Mouse (Mus musculus): ENCODE measurements around the gene Cyp4f13.

The Cyp4f13 gene

DNA sequence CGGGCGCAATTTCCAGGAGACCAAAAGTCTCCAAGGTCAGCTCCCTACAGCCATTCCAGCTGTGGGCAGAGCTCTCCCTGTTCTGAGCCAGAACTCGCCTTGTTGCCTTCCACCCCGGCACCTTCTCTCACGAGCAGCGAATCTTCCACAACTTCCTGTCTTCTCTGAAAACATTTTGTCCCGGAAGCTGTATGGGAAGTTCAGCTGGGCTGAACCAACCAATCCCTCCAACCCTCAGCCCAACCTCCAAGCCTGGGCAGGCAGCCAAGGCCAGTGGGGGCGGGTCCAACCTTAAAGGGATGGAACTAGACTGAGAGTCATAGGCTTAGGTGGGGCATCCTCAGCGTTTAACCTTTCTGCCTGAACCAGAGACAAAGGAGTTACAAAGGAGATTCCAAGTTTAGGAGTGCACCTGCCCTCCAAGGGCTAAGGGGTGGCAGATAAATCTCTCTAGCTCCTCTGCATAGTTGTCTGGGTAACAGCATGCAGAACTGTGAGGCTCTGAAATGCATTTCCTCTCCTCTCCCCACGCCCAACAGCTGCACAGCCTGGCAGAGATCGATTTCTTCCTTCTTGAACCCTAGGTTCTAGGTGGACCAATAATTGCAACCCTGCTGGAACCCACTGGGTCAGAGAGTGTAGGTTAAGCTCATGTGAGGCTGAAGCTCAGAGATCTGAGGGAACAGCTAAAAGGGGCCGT is at the start of gene Cyp4f13:
Gene Cyp4f13, minus strand, starts transcription at position 188 of the 700 bp plus-strand sequence.
- in situ Hi-C loops (cut with MboI; ENCODE audit: unreplicated experiment in 2 of 2): no loop called here

DNA sequence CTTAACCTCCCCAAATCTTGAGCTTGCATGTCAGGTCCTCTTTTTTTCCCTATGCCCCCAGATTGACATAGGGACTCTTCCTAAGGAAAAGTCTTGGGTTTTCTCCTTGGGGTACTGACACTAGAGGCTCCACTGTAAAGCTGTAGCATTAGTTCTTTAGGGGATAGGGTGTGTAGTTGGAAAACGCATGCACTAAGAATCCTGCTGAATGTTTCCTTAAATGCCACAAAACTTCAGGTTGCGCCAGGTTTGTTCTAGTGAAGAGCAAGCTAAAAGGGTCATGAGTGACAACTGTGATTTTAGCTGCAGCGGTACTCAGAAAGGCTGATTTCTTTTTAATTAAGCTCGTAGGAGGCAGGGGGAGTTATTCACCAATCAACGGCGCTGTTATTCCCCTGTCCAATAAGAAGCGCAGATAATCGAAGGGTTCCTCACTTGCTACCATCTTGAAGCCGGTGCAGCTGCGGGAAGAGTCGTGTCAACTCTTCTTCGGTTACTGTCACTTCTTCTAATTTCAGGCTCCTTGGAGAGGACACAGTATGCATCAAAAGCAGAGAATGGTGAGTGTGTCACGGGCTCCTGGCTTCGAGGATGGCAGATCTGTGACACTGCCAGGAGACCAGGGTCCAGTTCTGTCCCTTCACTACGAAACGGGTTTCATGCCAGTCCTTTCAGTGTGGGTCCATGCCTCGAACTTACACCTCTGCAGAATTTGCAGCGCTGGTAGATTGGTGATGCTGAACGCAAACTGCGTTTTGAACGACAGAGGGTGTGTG is 45.7 kb upstream of the Cyp4f13 start, which contains the start of gene Zfp952:
Gene Zfp952, plus strand, starts transcription at position 431 of the 776 bp plus-strand sequence.
- in situ Hi-C loops (cut with MboI; ENCODE audit: unreplicated experiment in 2 of 2): no loop called here

DNA sequence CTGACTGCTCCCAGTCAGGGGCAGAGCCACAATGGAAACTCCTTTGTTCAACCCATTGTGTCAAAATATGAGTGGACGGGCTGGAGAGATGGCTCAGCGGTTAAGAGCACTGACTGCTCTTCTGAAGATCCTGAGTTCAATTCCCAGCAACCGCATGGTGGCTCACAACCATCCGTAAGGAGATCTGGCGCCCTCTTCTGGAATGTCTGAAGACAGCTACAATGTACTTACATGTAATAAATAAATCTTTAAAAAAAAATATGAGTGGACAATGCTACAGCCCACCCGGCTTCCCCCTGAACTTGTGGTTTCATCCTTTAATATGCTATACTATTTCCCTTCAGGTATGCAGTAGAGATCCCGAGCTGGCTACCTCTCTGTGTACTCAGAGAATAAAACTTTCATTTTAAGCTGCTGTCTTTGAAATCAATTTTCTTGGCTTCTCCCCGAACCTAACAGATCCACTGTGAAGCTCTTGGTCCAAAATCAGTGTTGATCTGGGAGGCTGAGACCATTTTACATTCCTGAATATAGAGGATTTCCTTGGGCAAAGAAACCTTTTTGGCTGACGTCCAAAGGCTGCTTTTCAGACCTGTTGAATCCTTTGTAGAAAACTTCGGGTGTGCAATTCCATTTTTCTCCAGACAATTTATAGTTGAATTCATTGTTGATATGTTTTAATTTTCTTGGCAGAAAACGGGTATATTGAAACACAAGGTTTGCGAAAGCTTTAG is 44.9 kb upstream of the Cyp4f13 start:
- in situ Hi-C loops (cut with MboI; ENCODE audit: unreplicated experiment in 2 of 2): no loop called here

DNA sequence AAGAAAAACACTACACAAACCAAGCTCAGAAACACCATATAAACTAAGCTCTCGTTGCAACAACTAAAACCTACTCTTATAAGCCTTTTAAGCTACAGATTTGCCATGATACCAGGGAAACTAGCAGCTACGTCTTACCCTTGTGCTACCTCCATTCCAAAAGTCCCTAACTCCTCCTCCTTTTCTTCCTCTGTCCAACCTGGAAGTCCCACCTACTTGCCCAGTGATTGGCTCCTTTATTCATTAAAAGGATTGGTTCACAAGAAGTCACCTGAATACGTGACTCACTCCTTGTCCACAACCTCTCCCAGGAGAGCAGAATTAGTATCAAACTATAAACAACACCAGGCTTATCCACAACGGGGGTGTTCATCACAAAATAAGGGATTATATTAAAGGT is 39.1 kb upstream of the Cyp4f13 start:
- in situ Hi-C loops (cut with MboI; ENCODE audit: unreplicated experiment in 2 of 2): no loop called here

DNA sequence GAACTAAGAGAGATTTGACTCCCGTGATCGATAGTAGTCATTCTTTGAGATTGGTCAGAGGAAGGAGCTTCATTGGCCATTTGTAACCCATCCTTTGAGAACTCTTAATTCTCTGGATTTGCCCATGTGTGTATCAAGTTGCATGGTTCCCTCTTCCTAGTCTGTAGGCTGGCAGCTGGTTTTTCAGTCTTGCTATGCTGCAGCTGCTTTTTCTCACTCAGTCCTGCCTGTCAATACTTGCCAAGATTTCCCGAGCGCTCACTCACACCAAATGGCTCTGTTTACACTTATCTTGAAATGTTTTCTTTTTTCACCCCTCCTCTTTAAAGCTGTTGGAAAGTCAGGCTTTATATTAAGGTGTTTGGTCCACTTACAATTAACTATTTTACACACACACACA is 34.2 kb upstream of the Cyp4f13 start:
- in situ Hi-C loops (cut with MboI; ENCODE audit: unreplicated experiment in 2 of 2): no loop called here

DNA sequence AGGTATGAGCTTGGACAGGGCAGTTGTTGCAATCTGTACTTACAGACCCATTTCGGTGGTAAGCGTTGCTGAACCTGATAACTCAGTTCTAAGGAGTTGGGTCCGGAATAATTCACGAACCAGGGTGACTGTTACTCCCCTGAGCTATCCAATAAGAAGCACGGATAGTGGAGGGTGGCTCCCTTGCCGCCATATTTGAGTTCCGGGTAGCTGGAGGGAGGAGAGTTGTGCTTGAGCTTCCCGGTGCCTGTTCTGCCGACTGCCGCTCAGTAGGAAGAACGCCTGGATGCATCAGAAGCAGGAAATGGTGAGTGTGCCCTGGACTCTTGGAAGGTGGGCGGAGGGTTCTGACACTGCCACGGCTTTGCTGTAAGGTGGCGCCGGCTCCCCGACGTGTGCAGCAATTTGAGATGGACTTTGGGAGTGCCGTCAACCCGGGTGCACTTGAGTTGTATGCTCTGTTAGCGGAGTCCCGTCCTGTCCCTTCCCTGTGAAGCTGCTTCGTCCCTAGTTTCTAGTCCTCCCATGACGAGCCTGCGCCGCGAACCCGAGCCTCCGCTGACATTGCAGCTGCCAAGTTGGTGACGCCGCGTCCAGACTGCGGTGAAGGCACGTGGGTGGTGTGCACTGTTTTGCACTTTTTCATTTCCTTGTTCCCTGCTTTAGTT is 18.6 kb upstream of the Cyp4f13 start, which contains the start of gene Zfp472:
Gene Zfp472, plus strand, starts transcription at position 192 of the 668 bp plus-strand sequence.
- in situ Hi-C loops (cut with MboI; ENCODE audit: unreplicated experiment in 2 of 2): no loop called here

DNA sequence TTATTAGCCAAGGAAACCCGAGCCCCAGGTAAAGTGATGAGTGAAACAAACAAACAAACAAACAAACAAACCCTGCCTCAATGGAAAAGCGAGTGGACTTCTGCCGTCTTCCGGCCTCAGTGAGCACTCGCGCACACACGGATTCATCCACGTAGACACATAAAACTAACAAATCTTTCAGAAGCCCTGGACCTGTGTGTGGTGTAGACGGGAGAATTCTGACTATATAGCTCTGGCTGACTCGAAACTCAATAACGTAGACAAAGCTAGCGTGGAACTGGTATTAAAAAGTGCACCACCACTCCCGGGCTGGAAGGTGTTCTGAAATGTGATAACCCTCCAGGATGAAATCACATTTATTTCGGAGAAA is 18.0 kb upstream of the Cyp4f13 start:
- in situ Hi-C loops (cut with MboI; ENCODE audit: unreplicated experiment in 2 of 2): no loop called here

DNA sequence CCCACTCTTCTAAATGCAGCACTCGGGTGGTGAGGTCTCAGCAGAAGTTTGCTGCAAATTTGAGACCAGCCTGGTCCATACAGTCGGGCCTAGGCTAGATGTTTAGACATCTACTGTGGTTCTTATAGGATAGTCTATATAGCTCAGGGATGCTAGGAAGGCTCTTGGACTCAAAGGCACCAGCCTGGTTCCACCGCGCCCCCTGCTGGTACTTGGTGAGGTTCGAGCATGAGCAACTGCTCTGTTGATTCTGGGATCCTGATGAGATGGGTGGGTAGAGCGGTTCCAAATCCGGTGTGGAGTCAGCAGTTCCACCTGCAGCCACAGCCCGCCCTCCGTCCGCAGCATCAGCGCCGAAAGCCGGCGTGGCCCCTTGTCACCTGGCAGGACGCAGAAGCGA is 4.2 kb upstream of the Cyp4f13 start:
- in situ Hi-C loops (cut with MboI; ENCODE audit: unreplicated experiment in 2 of 2): no loop called here

DNA sequence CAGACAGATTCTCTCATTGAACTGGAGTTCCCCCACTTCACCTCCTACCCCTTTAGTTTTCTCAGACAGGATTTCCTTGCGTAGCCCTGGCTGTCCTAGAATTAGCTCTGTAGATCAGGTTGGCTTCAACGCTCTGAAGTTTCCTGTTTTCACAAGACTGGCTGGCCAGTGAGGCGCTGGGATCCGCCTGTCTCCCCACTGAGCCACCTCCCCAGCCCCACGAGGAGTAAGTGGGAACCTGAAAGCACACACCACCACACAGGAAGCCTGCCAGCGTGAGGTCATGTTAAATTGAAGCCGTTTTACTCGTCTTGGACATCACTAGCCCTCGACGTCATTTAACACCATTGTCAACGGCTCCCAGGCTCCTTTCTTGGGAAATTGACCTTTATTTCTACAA is 3.8 kb upstream of the Cyp4f13 start:
- in situ Hi-C loops (cut with MboI; ENCODE audit: unreplicated experiment in 2 of 2): no loop called here

DNA sequence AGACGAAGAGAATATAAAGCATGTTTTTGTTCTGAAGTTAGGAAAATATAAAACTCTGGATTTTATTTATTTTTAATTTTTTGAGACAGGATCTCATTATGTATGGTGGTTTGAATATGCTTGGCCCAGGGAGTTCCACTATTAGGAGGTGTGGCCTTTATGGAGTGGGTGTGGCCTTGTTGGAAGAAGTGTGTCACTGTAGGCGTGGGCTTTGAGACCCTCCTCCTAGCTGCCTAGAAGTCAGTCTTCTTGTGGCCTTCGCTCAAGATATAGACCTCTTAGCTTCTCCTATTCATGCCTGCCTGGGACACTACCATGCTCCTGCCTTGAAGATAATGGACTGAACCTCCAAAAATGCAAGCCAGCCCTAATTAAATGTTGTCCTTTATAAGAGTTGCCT is 2.9 kb upstream of the Cyp4f13 start:
- in situ Hi-C loops (cut with MboI; ENCODE audit: unreplicated experiment in 2 of 2): no loop called here

DNA sequence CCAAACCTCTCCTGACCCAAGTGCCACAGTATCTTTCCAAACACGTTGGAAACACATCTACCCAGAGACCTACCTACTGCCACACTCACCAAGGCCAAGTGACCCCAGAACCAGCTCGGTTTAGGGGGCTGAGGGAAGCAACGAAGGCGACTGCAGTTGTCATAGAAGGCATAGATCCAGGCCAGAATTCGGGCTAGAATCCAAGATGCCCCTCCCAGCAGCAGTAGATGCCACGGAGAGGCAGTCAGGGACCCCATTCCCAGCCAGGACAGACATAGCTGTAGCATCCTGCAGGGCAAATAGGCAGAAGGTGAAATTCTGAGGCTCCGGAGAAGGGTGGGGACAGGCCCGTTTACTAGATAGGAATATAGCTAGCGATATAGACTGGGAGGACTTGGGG is 486 bp downstream of the Cyp4f13 start:
- in situ Hi-C loops (cut with MboI; ENCODE audit: unreplicated experiment in 2 of 2): no loop called here

DNA sequence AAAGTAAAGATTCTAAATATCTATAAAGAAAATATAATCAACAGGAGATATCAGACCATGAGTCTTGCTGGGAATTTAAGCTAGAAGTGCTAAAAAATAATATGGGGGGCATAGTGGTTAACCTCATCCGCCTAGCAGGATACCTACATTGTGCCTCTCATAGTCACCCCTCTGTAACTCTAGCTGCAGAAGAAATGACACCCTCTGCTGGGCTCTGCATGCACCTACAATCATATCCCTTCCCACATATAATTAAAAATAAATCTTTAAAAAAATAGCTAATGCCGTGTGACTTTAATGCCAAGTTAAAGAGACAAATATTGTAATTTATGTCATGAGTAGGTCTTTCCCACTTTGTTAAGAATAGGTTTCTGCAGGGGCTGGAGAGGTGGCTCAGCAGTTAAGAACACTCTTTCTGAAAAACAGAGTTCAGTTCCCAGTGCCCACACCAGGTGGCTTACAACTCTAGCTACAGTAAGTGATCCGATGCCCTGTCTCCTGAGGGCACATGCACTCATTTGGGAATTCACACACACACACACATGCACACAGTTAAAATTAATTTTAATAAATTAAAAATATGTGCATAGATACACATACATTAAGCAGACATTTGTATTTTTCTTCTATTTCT is 2.7 kb downstream of the Cyp4f13 start:
- in situ Hi-C loops (cut with MboI; ENCODE audit: unreplicated experiment in 2 of 2): no loop called here

DNA sequence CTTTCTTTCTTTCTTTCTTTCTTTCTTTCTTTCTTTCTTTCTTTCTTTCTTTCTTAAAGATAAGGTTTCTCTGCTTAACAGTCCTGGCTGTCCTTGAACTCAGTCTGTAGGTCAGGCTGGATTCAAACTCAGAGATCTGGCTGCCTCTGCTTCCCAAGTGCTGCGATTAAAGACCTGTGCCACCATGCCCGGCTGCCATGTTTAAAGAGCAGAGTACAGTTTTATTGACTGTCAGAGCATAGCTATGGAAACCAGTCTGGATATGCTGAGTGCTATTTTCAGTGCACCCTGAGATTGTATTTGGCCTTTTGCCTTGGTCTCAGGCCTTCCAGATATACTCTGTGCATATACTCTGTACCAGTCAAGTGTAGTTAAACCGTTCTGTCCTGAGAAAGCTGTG is 3.5 kb downstream of the Cyp4f13 start:
- in situ Hi-C loops (cut with MboI; ENCODE audit: unreplicated experiment in 2 of 2): no loop called here

DNA sequence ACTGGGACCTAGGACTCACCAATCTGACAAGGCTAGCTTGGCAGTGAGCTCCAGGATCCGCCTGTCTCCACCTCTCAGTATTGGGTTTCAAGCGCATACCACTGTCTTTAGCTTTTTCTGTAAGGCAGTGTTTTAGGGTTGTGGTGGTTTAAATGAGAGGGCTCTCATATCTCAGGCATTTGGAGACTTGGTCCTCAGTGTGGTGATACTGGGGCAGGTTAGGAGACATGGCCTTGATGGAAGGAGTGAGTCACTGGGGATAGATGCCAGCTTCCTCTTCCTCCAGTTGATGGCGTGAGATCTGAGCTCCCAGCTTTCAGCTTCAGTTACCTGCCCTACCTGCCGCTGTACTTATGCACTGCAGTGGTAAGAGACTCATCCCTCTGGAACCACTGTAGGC is 7.4 kb downstream of the Cyp4f13 start:
- in situ Hi-C loops (cut with MboI; ENCODE audit: unreplicated experiment in 2 of 2): no loop called here

DNA sequence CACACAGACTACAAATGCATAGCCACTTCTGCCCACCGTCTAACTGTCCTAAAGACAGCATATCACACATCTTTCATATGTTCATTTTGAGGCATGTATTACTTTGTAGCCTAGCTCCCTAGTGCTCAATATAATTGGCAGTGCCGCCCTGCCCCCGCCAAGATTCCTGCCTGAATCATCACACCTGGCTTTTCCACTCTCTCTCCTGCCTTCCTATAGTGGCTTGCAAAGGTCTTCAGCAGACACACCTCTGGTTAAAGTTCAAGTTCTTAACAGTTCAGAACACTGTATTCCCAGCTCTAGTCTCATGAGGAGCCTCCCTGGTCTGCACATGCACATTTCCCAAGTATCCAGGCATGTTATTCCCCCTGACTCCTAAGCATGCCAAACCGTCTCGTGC is 19.4 kb downstream of the Cyp4f13 start:
- in situ Hi-C loops (cut with MboI; ENCODE audit: unreplicated experiment in 2 of 2): no loop called here

DNA sequence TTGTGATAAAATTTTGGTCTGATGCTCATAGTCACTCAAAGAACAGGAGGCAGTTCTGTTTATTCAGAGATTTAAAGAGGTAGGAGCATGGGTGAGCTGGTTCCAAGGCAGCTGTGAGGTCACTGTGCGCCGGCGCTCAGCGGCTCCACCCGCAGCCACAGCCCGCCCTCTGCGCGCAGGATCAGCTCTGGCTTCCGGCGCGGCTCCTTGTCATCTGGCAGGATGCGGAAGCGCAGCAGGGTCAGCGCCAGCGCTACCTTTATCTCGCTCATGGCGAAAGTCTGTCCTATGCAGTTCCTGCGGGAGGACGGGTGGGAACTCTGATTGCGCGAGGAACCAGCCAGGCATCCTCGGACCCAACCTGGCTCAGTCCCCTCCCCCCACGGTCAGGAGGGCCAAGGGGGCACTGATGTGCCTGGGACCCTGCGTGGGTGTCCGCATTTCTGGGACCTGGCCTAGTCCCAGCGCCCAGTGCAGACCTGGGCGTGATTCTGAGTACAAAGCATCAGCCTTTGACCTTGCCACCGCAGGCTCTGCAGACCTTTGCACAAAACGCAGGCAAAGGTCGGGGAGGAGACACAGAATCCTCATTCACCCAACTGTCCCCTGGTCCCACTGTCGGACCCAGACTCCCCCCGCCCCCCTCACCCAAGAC is 22.4 kb downstream of the Cyp4f13 start:
- in situ Hi-C loops (cut with MboI; ENCODE audit: unreplicated experiment in 2 of 2): no loop called here

DNA sequence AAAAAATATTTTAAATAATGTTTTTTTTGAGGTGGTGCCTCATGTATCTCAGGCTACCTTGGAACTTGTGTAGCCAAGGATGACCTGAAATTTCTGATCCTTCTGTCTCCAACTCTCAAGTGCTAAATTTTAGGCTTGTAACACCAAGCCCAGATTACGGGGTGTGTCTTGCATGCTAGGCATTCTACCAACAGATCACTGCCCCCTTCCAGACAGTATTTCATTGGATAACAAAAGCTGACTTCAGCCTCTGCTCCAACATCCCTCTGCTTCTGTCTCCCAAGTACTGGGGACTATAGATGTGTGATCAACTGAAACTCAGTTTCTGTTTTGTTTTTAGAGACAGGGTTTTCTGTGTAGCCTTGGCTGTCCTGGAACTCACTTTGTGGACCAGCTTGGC is 23.5 kb downstream of the Cyp4f13 start:
- in situ Hi-C loops (cut with MboI; ENCODE audit: unreplicated experiment in 2 of 2): no loop called here

DNA sequence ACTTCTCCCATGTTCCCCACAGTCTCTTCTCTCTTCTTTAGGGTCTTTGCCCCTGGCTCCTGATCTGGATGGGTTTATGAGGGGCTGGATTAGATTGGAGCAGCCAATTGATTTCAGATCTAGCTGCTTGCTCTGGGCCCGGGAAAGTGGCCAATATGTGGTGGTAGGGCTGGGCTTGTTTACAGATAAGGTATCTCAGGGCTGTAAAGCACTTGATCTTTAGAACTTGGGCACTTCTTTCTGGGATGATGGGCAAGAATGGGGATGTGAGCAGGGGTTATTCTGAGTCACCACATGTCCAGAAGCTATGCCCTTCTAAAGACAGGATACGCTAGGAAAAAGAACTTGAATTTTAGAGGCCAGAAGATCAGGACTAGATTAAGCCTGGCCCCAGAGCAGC is 28.1 kb downstream of the Cyp4f13 start:
- in situ Hi-C loops (cut with MboI; ENCODE audit: unreplicated experiment in 2 of 2): no loop called here

DNA sequence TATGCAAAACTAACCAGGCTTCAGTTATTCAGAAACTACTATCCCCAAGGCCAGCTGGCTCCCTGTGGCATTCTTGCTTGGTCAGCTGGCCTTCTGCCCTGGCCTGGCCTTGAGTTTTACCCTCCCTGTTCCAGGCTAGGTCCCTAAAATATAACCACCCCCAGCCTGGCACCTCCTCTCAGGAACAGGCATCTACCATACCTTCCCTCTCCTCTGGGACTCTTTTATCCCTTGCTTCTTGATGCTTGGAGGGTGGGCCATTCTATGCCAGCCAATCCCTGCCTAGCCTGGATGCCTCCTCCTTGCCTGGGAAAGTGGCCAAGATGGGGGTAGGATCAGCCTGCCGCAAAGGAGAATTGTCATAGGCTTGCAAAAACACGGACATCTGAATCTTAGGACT is 30.1 kb downstream of the Cyp4f13 start, which contains the start of gene Cyp4f14:
Gene Cyp4f14, minus strand, starts transcription at position 212 of the 400 bp plus-strand sequence.
- in situ Hi-C loops (cut with MboI; ENCODE audit: unreplicated experiment in 2 of 2): no loop called here

DNA sequence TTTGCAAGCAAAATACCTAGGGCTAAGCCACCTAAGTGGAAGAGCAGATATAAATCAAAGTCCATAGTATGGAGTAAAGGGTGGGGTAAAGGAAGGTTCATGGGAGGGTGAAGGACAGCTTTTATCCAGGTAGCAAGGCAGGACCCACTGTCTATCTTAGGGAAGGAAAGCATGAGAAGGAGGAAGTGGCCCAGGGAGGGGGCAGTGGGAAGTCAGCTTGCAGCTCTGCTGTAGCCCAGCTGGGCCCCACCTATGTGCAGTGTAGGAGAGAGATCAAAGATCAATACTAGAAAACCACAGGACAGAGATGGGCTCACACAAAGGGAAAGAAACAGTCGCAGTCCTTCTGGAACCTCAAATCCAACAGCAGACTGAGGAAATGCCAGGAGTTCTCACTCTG is 31.1 kb downstream of the Cyp4f13 start:
- in situ Hi-C loops (cut with MboI; ENCODE audit: unreplicated experiment in 2 of 2): no loop called here

Data from v-Abl transformed pro-B cells (cell line).